Mouse (Mus musculus): Measurements from ENCODE around the gene Supt6.
"Not testable (repeated sequence)": the region's sequence is repeated elsewhere in the genome, so short reads cannot be mapped to it uniquely, and the experiment has no call there.

Gene Supt6

DNA sequence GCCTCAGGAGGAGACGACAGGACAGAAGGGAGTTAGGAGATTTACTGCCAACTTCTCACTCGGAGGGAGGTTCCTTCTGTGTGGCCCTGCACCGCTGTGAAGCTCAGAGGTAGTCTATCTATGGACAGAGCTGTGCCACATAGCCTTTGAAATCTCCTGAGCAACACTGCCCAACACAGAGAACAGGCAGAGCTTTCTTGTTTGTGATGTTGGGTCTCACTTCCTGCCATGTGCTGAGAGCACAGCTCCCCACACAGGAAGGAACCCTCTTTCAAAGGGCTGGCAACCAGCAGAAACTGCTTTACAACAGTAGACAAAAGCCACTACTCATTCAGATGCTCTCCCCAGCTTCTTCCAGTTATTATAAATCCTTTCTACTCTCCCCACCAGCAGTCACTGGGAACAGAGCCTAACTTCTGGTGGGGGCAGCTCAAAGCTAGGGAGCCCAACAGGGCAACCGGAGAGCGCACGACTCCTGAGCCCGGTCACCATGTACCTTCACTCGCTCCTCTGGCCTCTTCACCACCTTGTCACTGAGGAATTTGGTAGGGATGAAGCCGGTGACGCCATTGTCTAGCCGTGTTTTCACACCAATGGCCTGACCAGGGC is 30.0 kb downstream of the Supt6 start:
- no peak for DNase-seq

- peak; percentile 94 for DNase-seq
Observed at GRCm38 (mm10) chr11:78213086-78213817, 32.5 kb downstream of the Supt6 start.

DNA sequence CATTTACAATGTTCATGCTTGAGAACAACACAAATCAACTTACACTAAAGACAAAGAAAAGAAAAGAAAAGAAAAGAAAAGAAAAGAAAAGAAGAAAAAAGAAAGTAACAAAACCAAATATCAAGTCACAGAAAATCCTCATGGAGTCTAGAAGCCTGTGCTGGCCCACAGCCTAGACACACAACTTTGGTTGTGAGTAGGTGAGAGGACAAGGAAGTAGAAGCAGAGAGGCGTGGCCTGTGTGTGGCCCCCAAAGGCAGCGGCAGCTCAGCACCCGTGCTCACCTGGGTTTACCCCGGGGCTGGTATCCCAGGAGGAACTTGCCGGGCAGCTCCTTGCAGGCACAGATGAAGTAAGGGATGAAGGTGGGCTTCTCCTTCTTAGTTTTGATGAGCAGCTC is 34.3 kb downstream of the Supt6 start:
- no peak for DNase-seq

GRCm38 (mm10) chr11:78210615-78211014 is 35.2 kb downstream of the Supt6 start:
- no peak for DNase-seq

- no peak for DNase-seq
Observed at GRCm38 (mm10) chr11:78209886-78210285, 35.9 kb downstream of the Supt6 start.

DNA sequence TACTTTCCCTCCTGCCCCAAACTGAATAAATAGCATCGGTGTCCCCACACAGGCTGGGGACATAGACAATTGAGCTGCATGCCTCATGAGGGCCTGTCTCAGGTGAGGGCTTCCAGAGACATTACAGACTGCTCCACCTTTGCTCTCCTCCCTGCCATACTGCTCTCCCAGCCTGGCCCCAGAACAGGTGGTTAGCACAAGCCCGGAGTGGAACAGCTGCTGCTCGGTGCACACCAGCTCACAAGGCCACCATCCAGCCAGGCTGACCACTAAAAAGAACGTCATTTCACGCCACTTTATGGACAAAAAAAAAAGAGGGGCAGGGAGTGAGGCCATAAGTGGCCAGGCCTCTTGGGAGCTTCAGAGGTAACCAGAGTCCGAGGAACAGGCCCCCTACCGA is 38.6 kb downstream of the Supt6 start:
- no peak for DNase-seq

DNA sequence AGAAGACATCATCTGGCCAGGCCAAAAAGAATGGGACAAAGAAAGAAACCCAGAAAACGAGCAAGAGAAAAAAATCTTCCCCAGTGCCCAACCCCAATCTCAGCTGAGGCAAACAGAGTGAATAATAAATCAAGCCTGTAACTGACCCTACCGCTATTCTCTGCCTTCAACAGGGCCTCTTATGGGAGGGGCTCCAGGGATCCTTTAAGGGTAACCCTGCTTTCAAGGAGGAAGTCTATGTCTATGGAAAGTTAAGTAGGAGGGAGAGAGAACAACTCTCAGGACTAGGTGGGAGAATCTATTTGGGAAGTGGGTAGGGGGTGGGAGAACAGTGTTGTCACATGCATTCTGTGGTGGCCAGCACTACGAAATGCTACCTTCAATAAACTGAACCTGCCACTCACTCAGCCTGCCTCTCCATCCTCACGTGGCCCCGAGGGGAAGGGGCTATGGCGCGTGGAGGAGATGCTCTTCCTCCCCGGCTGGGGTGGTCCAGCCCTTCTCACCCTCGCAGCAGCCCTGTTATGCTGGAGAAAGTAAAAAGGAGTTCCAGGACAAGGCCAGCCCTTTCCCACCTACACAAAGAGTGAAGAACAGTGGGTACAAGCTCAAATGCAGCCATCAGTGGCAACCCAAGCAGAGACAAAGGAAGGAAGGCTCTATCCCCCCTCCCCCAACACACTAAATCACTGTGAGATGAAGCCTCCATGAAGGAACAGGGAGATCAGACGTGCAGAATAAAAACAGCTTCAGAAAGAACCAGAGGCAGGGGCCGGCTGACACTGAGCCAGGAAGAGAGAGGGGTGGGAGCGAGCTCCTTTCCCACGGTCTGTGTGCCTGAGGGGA is 40.2 kb downstream of the Supt6 start:
- no peak for DNase-seq

DNA sequence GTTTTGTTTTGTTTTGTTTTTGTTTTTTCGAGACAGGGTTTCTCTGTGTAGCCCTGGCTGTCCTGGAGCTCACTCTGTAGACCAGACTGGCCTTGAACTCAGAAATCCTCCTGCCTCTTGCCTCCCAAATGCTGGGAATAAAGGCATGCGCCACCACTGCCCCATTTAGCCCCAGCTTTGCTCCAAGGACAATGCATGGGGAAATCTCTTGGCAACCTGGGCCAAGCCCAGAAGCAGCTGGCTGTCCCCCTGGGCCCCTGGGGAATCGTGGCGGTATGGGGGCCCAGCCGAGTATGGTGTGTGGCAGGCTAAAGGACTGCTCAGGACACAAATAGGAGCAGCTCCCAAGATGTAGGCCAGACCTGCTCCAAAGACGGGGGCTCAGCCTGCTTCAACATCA is 41.5 kb downstream of the Supt6 start:
- DNase-seq, result no peak

GRCm38 (mm10) chr11:78202372-78202771 is 43.4 kb downstream of the Supt6 start:
- no peak for DNase-seq

DNA sequence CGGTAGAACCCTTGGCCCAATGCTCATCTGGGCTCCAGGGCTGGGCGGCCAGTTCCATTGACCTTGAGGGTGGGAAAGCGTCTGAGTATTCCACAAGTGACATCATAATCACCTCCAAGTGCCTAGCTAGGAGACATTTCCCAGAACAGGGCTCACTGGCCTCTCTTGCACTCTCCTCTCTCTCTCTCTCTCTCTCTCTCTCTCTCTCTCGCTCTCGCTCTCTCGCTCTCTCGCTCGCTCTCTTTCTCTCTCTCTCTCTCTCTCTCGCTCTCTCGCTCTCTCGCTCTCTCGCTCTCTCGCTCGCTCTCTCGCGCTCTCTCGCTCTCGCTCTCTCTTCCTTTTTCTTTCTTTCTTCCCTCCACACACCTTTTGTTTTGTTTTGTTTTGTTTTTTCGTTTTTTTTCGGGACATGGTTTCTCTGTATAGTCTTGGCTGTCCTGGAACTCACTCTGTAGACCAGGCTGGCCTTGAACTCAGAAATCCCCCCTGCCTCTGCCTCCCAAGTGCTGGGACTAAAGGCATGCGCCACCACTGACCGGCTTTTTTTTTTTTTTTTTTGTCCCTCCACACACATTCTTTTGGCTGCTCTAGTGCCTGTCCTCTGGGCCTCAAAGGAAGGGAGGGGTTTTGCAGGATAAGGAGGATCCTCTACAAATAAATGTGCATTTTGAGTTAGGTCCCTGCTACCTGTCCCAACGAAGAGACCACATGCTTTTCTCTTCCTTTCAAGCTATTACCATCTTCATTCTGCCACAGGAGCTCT is 50.5 kb downstream of the Supt6 start:
- DNase-seq, result no peak

GRCm38 (mm10) chr11:78194411-78195100 is 51.2 kb downstream of the Supt6 start:
- DNase-seq, result peak; percentile 97

GRCm38 (mm10) chr11:78193113-78193512 is 52.7 kb downstream of the Supt6 start, which contains the start of gene Proca1:
TSS of gene Proca1 (plus strand) at chr11:78193392.
- no peak for DNase-seq

DNA sequence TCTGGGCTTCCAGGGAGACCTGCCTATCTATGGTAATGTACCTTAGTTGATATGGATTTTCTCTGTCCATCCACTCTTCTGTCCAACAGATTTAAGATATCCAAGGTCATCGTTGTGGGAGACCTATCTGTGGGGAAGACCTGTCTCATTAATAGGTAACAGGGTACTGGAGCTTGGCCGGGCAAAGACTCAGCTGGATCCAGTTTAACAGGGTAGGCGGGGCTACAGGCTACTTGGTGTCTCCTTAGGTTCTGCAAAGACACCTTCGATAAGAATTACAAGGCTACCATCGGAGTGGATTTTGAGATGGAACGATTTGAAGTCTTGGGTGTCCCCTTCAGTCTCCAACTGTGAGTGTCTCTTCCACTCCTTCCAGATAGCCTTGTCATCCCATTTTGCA is 55.7 kb downstream of the Supt6 start:
- no peak for DNase-seq

DNA sequence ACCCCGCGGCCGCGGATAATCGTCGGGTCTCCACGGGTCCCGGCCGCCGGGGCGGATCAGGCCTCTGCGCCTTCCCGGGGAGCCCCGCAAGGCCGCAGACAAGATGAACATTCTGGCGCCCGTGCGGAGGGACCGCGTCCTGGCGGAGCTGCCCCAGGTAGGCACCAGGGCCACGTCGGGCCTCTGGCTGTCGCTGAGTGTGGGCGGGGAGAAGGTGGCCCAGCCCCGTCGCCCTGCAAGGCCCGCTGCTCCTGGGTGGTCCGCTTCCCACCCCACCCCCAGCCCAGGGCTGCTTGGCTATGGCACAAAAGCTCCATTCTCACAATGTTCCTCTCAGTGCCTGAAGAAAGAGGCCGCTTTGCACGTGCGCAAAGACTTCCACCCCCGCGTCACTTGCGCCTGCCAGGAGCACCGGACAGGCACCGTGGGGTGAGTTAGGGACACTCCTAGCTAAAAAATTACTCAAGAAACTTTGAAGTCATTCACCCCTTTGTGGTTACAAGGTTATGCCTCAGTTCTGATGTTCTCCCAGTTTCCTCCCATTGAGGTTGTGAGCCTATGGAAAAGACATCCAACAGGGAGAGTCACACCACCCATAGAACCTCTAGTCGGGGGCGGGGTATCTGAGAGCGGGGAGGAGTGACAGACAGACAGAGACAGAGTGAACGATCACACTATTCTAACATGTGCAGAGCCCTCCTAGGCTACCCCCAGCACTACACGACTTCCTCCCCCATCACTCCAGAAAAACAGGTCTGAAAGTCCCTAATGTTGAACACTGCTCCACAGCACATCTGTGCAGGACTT is 56.4 kb downstream of the Supt6 start:
- DNase-seq, result peak; percentile 97

GRCm38 (mm10) chr11:78188331-78189233 is 57.2 kb downstream of the Supt6 start, which contains the start of gene Rab34:
TSS of gene Rab34 (plus strand) at chr11:78188430.
- peak; percentile 98 for DNase-seq

DNA sequence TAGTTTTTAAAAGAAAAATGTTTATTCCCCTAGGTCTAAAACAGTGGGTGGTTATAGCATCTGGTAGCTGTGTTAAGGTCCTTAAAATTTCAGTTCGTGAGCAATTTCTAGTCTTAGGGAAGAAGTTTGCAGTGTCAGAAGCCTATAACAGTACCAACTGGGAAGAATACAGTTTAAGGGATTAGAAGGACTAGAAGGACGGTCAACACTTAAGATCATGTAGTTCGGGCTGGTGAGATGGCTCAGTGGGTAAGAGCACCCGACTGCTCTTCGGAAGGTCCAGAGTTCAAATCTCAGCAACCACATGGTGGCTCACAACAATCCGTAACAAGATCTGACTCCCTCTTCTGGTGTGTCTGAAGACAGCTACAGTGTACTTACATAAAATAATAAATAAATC is 61.1 kb downstream of the Supt6 start:
- not testable (repeated sequence) for DNase-seq

DNA sequence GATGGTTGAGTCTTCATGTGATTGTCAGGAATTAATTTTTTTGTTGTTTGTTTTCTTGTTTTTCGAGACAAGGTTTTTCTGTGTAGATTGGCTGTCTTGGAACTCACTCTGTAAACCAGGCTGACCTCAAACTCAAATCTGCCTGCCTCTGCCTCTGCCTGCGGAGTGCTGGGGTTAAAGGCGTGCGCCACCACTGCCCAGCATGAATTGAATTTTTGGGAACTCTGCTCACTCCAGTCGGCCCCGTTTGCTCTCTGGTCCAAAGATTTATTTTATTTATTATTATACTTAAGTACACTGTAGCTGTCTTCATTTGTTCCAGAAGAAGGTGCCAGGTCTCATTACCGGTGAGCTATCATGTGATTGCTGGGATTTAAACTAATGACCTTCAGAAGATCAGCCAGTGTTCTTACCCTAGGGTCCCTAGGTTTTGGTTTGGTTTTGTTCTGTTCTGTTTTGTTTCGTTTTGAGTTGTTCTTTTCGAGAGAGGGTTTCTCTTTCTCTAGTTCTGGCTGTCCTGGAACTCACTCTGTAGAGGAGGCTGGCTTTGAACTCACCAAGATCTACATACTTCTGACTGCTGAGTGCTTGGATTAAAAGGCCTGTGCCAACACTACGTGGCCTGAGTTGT is 61.8 kb downstream of the Supt6 start:
- DNase-seq, result peak; percentile 87

- DNase-seq, result peak; percentile 99
Observed at GRCm38 (mm10) chr11:78182961-78183844, 62.6 kb downstream of the Supt6 start, which contains the start of gene Rpl23a. TSS of gene Rpl23a (minus strand) at chr11:78183584.

GRCm38 (mm10) chr11:78182450-78182849 is 63.3 kb downstream of the Supt6 start:
- no peak for DNase-seq

Data from heart, adult 11 months (tissue).